Mouse (Mus musculus) adrenal gland, adult 2 months (tissue): Measurements from ENCODE around the gene Cers6. TPM values are rescaled to one million over a fixed set of nuclear protein-coding genes. Genes with fewer than 3 reads are reported as not detected.
A peak's percentile ranks its signal among the peaks of the same experiment; 100 is the strongest.

Experiments
- DNase-seq: peaks from one replicate; pipeline ENCODE4 v3.0.0; 2021
- polyA plus RNA-seq: library from polyadenylated mRNA; depleted of rRNA; stranded (reverse); fragments of >200 nt; gene quantifications from 2 replicates; pipeline ENCODE4 v1.2.3, GENCODE M21; 2012
- total RNA-seq, 2 experiments: library from RNA; stranded (reverse); gene quantifications; 2 replicates each; pipeline ENCODE4 v1.2.3; 2021

Gene Cers6
- total and polyA plus RNA-seq, 3 experiments, result 0.94 to 5.3 (median 4.3) TPM

GRCm38 (mm10) chr2:69061910-69062689, 200.9 kb downstream of the Cers6 start:
- DNase-seq, result no peak

- DNase-seq, result no peak
These were observed 203.5 kb downstream of the Cers6 start for GRCm38 (mm10) chr2:69064759-69065158.

GRCm38 (mm10) chr2:69071440-69072235, 210.4 kb downstream of the Cers6 start:
- no peak for DNase-seq

DNA sequence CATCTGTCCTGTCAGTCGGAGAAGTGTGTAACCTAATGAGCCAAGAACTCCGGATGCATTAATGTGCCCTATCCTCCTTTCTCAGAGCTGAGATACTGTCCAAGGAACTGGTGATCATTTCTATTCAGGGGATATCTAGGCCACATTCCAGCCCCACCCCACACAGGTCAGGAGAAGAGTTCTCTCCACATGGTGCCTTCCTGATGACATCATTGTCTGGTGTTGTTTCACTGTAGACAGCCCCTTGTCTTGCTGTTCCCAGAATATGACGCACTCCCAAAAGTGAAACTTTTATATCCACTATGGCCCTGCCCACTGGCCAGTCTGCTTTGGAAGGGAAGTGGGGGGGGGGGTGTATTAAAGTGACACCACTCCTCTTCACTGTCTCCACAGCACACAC, 215.9 kb downstream of the Cers6 start:
- peak; percentile 9 for DNase-seq

- DNase-seq, result no peak
These were observed 219.5 kb downstream of the Cers6 start for GRCm38 (mm10) chr2:69080760-69081159.

GRCm38 (mm10) chr2:69082499-69083197, 221.4 kb downstream of the Cers6 start:
- no peak for DNase-seq

DNA sequence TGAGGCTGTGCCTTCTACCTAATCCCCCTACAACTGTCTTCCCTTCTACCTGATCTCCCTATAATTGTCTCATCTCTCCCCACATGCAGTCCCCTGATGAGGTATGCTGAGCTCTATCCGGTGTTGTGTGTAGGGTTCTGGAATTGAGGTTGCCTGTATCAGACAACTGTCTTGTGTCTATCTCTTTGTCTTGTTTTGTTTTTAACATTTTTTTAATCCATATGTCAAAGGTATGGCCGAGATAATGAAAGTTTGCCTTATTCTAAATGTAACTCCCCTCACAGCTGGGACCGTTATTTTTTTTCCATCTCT, 221.9 kb downstream of the Cers6 start:
- DNase-seq, result no peak

DNA sequence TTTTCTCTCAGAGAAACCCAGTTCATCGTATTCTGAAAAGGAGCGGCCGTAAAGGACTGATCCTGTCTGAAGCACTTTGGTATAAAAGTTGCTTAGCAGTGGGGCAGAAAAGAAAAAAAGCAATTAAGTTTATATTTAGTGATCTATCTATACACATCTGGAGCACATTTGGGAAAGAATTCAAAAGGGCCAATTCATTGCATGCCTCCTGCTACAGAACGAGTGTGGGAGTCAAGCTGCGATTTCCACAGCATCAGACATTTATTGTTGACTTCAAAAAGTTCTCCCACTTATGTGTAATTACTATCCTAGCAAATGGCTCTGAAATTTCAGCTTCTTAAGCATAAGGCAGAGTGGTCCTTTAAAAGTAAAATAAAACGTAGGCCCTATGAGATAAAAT, 223.2 kb downstream of the Cers6 start:
- no peak for DNase-seq

DNA sequence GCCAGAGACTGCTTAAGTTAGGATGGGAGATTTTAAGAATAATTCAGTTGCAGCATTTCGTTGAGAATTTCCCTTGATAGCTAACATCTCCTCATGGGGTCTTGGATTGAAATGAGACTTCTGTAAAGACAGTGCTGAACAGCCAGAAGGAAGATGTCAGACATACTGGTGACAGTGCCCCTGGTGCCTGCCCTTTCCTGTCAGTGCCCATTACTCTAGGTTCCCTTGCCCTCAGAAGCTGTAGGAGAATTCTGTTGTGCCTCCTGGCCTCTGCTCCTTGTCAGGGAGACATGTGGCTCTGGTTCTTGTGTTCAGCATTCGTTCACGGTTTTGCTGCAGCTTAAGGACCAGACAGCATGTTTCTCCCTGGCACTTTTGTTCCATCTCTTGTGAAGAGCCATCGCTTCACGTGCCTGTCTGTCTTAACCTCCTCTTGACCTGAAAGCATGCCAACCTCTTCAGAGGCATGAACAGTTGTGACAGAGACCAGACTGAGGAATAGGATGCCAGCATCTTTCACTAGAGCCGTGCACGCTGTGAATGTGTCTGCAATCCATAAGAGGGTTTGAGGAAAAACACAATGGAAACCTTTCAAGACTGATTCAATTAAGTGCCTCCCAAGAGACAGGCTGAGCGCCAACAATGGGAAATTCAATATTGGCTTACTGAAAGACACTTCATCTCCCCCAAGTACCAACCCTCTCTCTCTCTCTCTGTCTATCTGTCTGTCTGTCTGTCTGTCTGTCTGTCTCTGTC, 225.4 kb downstream of the Cers6 start:
- no peak for DNase-seq

DNA sequence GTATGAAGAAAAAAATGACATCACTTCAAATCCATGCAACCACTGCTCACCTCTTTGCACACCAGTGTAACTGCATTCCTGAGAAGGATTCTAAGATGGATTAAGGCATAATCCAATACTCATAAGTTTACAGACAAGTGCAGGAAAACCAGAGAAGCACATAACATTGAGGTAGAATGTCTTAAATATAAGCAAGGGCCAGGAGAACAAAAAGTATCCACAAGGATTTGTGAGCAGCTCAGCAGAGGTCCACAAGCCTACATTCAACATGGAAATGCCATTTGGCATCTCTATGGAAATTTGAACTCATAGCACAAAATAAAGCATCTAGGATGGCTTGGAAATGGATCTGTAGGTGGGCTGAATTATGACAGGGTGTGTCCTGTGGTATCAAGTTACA, 234.6 kb downstream of the Cers6 start:
- no peak for DNase-seq

DNA sequence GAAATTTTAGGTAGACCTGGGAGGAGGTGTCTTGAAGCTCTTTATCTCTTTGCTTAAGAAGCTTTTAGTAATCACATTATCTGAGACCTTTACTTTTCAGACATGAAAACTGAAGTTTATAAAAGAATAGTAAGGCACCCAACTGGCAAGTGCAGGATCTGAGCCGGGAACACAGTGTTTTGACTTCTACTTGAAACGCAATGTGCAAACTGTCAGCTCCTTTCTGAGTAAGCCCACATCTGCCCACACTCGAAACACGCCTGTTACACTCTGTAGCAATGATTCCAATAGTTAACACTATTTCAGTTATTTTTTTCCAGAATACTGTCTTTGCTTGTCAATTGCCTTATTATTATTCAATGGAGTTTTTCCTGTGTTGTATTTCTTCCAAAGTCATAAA, 235.6 kb downstream of the Cers6 start:
- DNase-seq, result no peak

- no peak for DNase-seq
These were observed 236.3 kb downstream of the Cers6 start for GRCm38 (mm10) chr2:69097526-69097925.

- DNase-seq, result no peak
These were observed 237.5 kb downstream of the Cers6 start for GRCm38 (mm10) chr2:69098701-69099100.

DNA sequence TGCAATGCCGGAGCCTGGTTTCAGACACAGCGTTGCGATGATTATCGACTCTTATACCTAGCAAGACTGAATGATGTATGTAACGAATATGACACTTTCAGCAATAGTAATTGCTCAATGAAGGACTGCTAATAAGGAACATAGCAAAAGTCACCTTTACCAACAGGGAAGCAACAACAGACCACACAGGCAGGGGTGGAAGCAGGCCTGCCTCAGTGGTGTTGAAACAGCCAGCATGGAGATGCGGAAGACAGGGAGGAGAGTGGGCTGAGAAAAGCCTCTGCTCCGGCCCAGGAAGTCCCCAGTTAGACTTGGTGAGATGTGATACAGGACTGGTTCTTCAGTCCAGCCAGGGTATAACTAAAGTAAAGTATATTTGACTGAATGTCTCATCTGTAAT, 237.9 kb downstream of the Cers6 start:
- DNase-seq, result no peak

DNA sequence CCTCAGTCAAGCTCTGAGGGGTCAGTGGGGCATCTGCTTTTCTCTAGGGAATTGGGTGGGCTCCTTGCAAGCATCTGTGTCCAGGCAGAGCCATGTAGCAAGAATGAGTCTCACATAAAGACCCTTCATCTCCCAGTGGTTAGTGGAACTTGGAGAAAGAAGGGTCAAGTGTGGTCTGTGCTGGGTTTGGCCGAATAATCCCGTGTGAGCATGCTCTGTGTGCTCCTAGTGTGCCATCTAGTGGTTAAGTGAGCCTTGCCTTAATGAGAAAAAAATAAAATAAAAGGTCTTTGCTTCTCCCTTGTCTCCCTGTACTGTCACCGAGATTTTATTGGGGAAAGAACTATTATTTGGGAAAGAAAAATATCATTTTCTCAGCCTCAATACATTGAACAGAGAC, 239.5 kb downstream of the Cers6 start:
- DNase-seq, result peak; percentile 26

GRCm38 (mm10) chr2:69103526-69103925, 242.3 kb downstream of the Cers6 start:
- DNase-seq, result no peak

DNA sequence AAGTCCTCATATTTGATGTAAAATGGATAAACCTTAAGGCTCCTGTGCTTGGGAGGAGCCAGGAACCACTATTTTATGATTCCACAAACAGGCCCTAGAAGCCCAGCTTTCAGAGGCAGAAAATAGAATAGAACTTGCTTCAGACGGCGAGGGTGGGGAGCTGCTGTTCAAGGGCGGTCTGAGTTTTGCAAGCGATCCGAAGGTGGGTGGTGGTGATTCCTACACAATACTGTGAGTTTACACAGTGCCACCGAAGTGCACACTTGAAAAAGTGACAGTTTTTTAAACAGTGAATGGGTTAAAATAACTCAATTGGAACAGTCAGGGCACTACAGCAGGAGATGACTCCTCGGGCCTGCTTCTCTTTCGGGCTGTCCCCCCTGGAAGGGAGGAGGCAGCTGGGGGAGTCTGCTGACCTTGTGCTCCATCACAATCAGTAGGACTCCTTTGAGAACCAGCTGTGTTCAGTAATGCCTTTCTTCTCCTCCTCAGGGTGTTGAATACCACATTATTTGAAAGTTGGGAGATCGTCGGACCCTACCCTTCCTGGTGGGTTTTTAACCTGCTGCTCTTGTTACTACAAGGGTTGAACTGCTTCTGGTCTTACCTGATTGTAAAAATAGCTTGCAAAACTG, 243.4 kb downstream of the Cers6 start:
- DNase-seq, result no peak

DNA sequence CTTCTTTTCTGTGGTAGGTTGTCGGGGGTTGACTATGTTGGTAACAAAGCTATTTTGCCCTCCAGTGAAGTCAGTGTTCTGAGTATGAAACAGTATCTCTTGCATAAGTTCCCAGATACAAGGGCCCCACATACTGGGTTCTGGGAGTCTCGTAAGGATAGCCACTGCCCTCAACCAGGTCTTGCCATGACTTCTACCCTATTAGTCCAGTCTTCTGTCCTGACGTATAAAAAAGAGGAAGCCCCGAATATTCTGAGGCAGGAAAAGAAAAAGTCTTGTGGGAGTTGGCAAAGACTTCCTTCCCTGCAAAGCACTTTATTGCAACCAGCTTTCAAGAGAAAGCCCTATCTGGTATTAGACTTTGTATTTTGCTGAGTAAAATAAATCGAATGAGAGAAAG, 248.0 kb downstream of the Cers6 start:
- no peak for DNase-seq

- DNase-seq, result no peak
These were observed 248.5 kb downstream of the Cers6 start for GRCm38 (mm10) chr2:69109710-69110109.

GRCm38 (mm10) chr2:69112609-69113008, 251.4 kb downstream of the Cers6 start:
- no peak for DNase-seq

- DNase-seq, result no peak
These were observed 252.7 kb downstream of the Cers6 start for GRCm38 (mm10) chr2:69113829-69114547.
